Mouse (Mus musculus) heart, embryonic 12.5 days (tissue): ENCODE results near the gene Gm17018. TPM values are rescaled to one million over a fixed set of nuclear protein-coding genes. Genes with fewer than 3 reads are reported as not detected.

Experiments
- ATAC-seq: fragments of 200-750 bp; cut with Nextera tagmentation; 2 replicates; pipeline ENCODE4 v1.8.0; 2017; ENCODE audit warnings: moderate TSS enrichment, moderate library complexity; ENCODE audit not compliant: insufficient number of reproducible peaks, low FRiP score
- H3K27ac ChIP-seq: fragments of 300-500 bp; sonication (generic); 2 replicates; pipeline ENCODE4 v1.5.1; 2016; ENCODE audit warnings: mild to moderate bottlenecking, moderate library complexity; ENCODE audit not compliant: poor library complexity, severe bottlenecking
- H3K27me3 ChIP-seq: fragments of 300-500 bp; sonication (generic); replicated peaks from 2 replicates; pipeline ENCODE4 v1.6.1; 2016; ENCODE audit warnings: mild to moderate bottlenecking, moderate library complexity
- H3K36me3 ChIP-seq: fragments of 300-500 bp; sonication (generic); 2 replicates; pipeline ENCODE4 v1.6.1; 2016; ENCODE audit warnings: mild to moderate bottlenecking, moderate library complexity
- H3K4me1 ChIP-seq: fragments of 300-500 bp; sonication (generic); replicated peaks from 2 replicates; pipeline ENCODE4 v1.6.1; 2016; ENCODE audit warnings: mild to moderate bottlenecking
- H3K4me2 ChIP-seq: fragments of 300-500 bp; sonication (generic); 2 replicates; pipeline ENCODE4 v1.6.1; 2016; ENCODE audit warnings: mild to moderate bottlenecking, moderate library complexity
- H3K4me3 ChIP-seq: fragments of 300-500 bp; sonication (generic); 2 replicates; pipeline ENCODE4 v1.5.1; 2016; ENCODE audit warnings: mild to moderate bottlenecking
- H3K9ac ChIP-seq: fragments of 300-500 bp; sonication (generic); 2 replicates; pipeline ENCODE4 v1.6.1; 2016; ENCODE audit warnings: mild to moderate bottlenecking, moderate library complexity
- H3K9me3 ChIP-seq: fragments of 300-500 bp; sonication (generic); replicated peaks from 2 replicates; pipeline ENCODE4 v1.6.1; 2016; ENCODE audit warnings: mild to moderate bottlenecking, moderate library complexity
- WGBS: fragments of 180-500 bp; shearing (Covaris S2); methylation state at CpG from one replicate; pipeline ENCODE4 v1.1.7; 2016; 5-methylcytosine and 5-hydroxymethylcytosine counted together
- polyA plus RNA-seq: library from polyadenylated mRNA; unstranded; fragments of >200 nt; fragmentation: Nextera tagmentation; extraction: Ambion mirVana; gene quantifications from 2 replicates; pipeline ENCODE4 v1.2.1, GENCODE M21; 2016

The Gm17018 gene
- polyA plus RNA-seq, 1 experiment from 2014 or later: 33.6 TPM

GRCm38 (mm10) chr19:45628649-45629048, 68.2 kb downstream of the Gm17018 start:
- no peak overlapping the region for H3K4me3 ChIP-seq
- H3K9ac ChIP-seq: no peak overlapping the region
- peaks cover 42% of the 10 kb centered on the region for H3K36me3 ChIP-seq
- no peaks in the 10 kb centered on the region for H3K9me3 ChIP-seq
- H3K27me3 ChIP-seq: no peaks in the 10 kb centered on the region
- no peak overlapping the region for H3K4me2 ChIP-seq
- no peak for ATAC-seq
- peaks cover 18% of the 10 kb centered on the region for H3K4me1 ChIP-seq
- WGBS: 68% methylated on average over 6 of the region's 6 CpGs
- H3K27ac ChIP-seq: no peak overlapping the region

GRCm38 (mm10) chr19:45629219-45629618, 68.8 kb downstream of the Gm17018 start:
- no peak for ATAC-seq
- H3K36me3 ChIP-seq: peaks cover 48% of the 10 kb centered on the region
- no peak overlapping the region for H3K4me3 ChIP-seq
- H3K9ac ChIP-seq: no peak overlapping the region
- no peaks in the 10 kb centered on the region for H3K9me3 ChIP-seq
- no peaks in the 10 kb centered on the region for H3K27me3 ChIP-seq
- WGBS: 89% methylated on average over 3 of the region's 3 CpGs
- H3K4me1 ChIP-seq: peaks cover 18% of the 10 kb centered on the region
- H3K4me2 ChIP-seq: no peak overlapping the region
- H3K27ac ChIP-seq: no peak overlapping the region

Other genes starting within 250 kb of the Gm17018 start
- gene Btrc, start 196.9 kb upstream of the Gm17018 start, polyA plus RNA-seq: 40.0 and 44.3 TPM in 2 replicates
- 15.0 and 15.4 TPM in 2 replicates for gene Poll, start 84 bp upstream of the Gm17018 start, polyA plus RNA-seq
- 4.3 and 4.8 TPM in 2 replicates for gene Fbxw4, start 99.7 kb downstream of the Gm17018 start, polyA plus RNA-seq
- not detected in 2 replicates for gene Fgf8, start 182.3 kb downstream of the Gm17018 start, polyA plus RNA-seq
- gene Npm3, start 189.0 kb downstream of the Gm17018 start, polyA plus RNA-seq: 9.5 and 11.2 TPM in 2 replicates
- 51.7 and 52.8 TPM in 2 replicates for gene Mgea5, start 223.2 kb downstream of the Gm17018 start, polyA plus RNA-seq